Mouse (Mus musculus) ES-E14 (cell line): ENCODE data around the gene Megf11. TPM values are rescaled to one million over a fixed set of nuclear protein-coding genes. Genes with fewer than 3 reads are reported as not detected.

Experiments used
- DNase-seq: peaks from one replicate; pipeline ENCODE4 v3.0.0-alpha.2; 2013; ENCODE audit warnings: low read depth, low spot score
- H3K27ac ChIP-seq: 2 replicates; pipeline ENCODE4 v1.5.1; 2012; ENCODE audit warnings: low read depth, mild to moderate bottlenecking, low read length, moderate library complexity, mixed read lengths; ENCODE audit not compliant: poor library complexity, insufficient read depth, severe bottlenecking
- H3K36me3 ChIP-seq: 2 replicates; pipeline ENCODE4 v1.6.1; 2012; ENCODE audit warnings: mild to moderate bottlenecking, low read length, moderate library complexity, mixed read lengths; ENCODE audit not compliant: control insufficient read depth, poor library complexity, insufficient read depth, severe bottlenecking
- H3K4me1 ChIP-seq, 2 experiments: fragments of 150-350 bp in 1 of 2; sonication (generic) in 1 of 2; 2 replicates each; pipeline ENCODE4 v1.6.1; 2012; ENCODE audit warnings: low read length in 2 of 2, mild to moderate bottlenecking in 1 of 2, mixed read lengths in 1 of 2; ENCODE audit not compliant: control insufficient read depth in 2 of 2, insufficient read depth in 2 of 2, poor library complexity in 1 of 2
- H3K4me3 ChIP-seq, 2 experiments: fragments of 150-350 bp in 1 of 2; sonication (generic) in 1 of 2; 2 replicates each; pipeline ENCODE4 v1.5.1; 2012; ENCODE audit warnings: low read length in 2 of 2, low read depth in 1 of 2, mild to moderate bottlenecking in 1 of 2, mixed read lengths in 1 of 2; ENCODE audit not compliant: insufficient read depth in 1 of 2, poor library complexity in 1 of 2, severe bottlenecking in 1 of 2
- H3K9ac ChIP-seq: 2 replicates; pipeline ENCODE4 v1.6.1; 2012; ENCODE audit warnings: low read depth, mild to moderate bottlenecking, low read length, mixed read lengths; ENCODE audit not compliant: poor library complexity, insufficient read depth, severe bottlenecking
- H3K9me3 ChIP-seq: fragments of 150-350 bp; sonication (generic); 2 replicates; pipeline ENCODE4 v1.6.1; 2012; ENCODE audit warnings: low read depth, mild to moderate bottlenecking, low read length; ENCODE audit not compliant: control insufficient read depth, insufficient read depth
- CHD2 ChIP-seq: IDR thresholded peaks from 2 replicates; pipeline ENCODE4 v1.6.1; 2014; ENCODE audit warnings: mild to moderate bottlenecking, low read depth, low read length, inconsistent platforms
- HCFC1 ChIP-seq: IDR thresholded peaks from 2 replicates; pipeline ENCODE4 v1.6.1; 2012; ENCODE audit warnings: low read length, inconsistent platforms, borderline replicate concordance; ENCODE audit not compliant: insufficient read depth
- MAFK ChIP-seq: IDR thresholded peaks from 2 replicates; pipeline ENCODE4 v1.6.1; 2014; ENCODE audit warnings: mild to moderate bottlenecking, low read depth, low read length, inconsistent platforms; ENCODE audit not compliant: insufficient read depth
- ZC3H11A ChIP-seq: IDR thresholded peaks from 2 replicates; pipeline ENCODE4 v1.6.1; 2012; ENCODE audit warnings: low read depth, mild to moderate bottlenecking, inconsistent platforms, low read length, borderline replicate concordance
- ZNF384 ChIP-seq: IDR thresholded peaks from 2 replicates; pipeline ENCODE4 v1.6.1; 2012; ENCODE audit warnings: low read depth, low read length, inconsistent platforms
- in situ Hi-C, 2 experiments: fragments of 600-800 bp; cut with MboI; formaldehyde crosslinking; loops; one replicate each; pipeline ENCODE4 v1.15.1; 2025; ENCODE audit warnings: low sequenced_read_pairs in 2 of 2, inconsistent platforms in 1 of 2; ENCODE audit not compliant: unreplicated experiment in 2 of 2
- total RNA-seq: library from RNA; depleted of rRNA; stranded (reverse); fragments of 300-350 nt; gene quantifications from 2 replicates; pipeline ENCODE4 v1.2.3, GENCODE M21; 2012; rRNA removed

Megf11 gene
- total RNA-seq, 1 experiment: 7.5 TPM

GRCm38 (mm10) chr9:64747735-64748134, 362.3 kb downstream of the Megf11 start:
- in situ Hi-C loops: no loop called here
- H3K36me3 ChIP-seq: no peaks in the 10 kb centered on the region
- H3K9me3 ChIP-seq: no peaks in the 10 kb centered on the region
- TF ChIP-seq HCFC1: no peak
- TF ChIP-seq ZNF384: no peak
- TF ChIP-seq MAFK: no peak
- no peak for TF ChIP-seq ZC3H11A
- TF ChIP-seq CHD2: no peak
- no peak overlapping the region for H3K27ac ChIP-seq
- no peak overlapping the region for H3K4me3 ChIP-seq
- no peak overlapping the region for H3K9ac ChIP-seq
- no peak for DNase-seq
- H3K4me1 ChIP-seq: no peaks in the 10 kb centered on the region

GRCm38 (mm10) chr9:64749314-64749713, 363.9 kb downstream of the Megf11 start:
- Histone ChIP-seq H3K4me1 (no peaks in the 10 kb centered on the region), H3K9ac (no peak overlapping the region), H3K4me3 (no peak overlapping the region), H3K9me3 (no peaks in the 10 kb centered on the region), H3K27ac (no peak overlapping the region), H3K36me3 (no peaks in the 10 kb centered on the region)
- in situ Hi-C loops: no loop called here
- no peak for DNase-seq
- TF ChIP-seq ZC3H11A (no peak), CHD2 (no peak), MAFK (no peak), ZNF384 (peak; percentile 63; the same call in 1 of the 2 replicates), HCFC1 (no peak)

GRCm38 (mm10) chr9:64752575-64752974, 367.1 kb downstream of the Megf11 start:
- in situ Hi-C loops: no loop called here
- no peaks in the 10 kb centered on the region for H3K36me3 ChIP-seq
- H3K4me1 ChIP-seq: no peaks in the 10 kb centered on the region
- no peak overlapping the region for H3K9ac ChIP-seq
- no peak overlapping the region for H3K27ac ChIP-seq
- no peaks in the 10 kb centered on the region for H3K9me3 ChIP-seq
- no peak overlapping the region for H3K4me3 ChIP-seq
- DNase-seq: no peak
- no peak for TF ChIP-seq HCFC1
- TF ChIP-seq MAFK: 0 out of 2 replicates have a peak, but pooled peaks have one; percentile 44

GRCm38 (mm10) chr9:64758052-64758451, 372.6 kb downstream of the Megf11 start:
- no peaks in the 10 kb centered on the region for H3K36me3 ChIP-seq
- TF ChIP-seq ZC3H11A (no peak), MAFK (no peak), ZNF384 (no peak), HCFC1 (no peak), CHD2 (no peak)
- no peak overlapping the region for H3K27ac ChIP-seq
- no peaks in the 10 kb centered on the region for H3K9me3 ChIP-seq
- no peak for DNase-seq
- H3K9ac ChIP-seq: no peak overlapping the region
- H3K4me3 ChIP-seq: no peak overlapping the region
- no peaks in the 10 kb centered on the region for H3K4me1 ChIP-seq
- in situ Hi-C loops: no loop called here

Other genes starting within 250 kb of the Megf11 start
- 99.2 and 151 TPM in 2 replicates for gene Zwilch, start 212.5 kb upstream of the Megf11 start, total RNA-seq
- 1,251 and 1,343 TPM in 2 replicates for gene Rpl4, start 212.3 kb upstream of the Megf11 start, total RNA-seq
- 9.6 and 17.1 TPM in 2 replicates for gene Snapc5, start 206.4 kb upstream of the Megf11 start, total RNA-seq
- gene Uchl4, start 150.4 kb upstream of the Megf11 start, total RNA-seq: 0.48 and 0.54 TPM in 2 replicates
- 62.1 and 73.0 TPM in 2 replicates for gene Map2k1, start 132.0 kb upstream of the Megf11 start, total RNA-seq
- gene Tipin, start 104.0 kb upstream of the Megf11 start, total RNA-seq: 133 and 195 TPM in 2 replicates
- gene Dis3l, start 44.3 kb upstream of the Megf11 start, total RNA-seq: 10.1 and 11.2 TPM in 2 replicates